13 mouse cellular contexts compared by ENCODE assay signal in genomic region chr1:51934176-51934924, GRCm38 (mm10). TPM values are rescaled to one million over a fixed set of nuclear protein-coding genes. Genes with fewer than 3 reads are reported as not detected.
A peak's percentile ranks its signal among the peaks of the same experiment; 100 is the strongest.
DNase-seq lines count a peak whose midpoint lies in the region; ATAC-seq and TF ChIP-seq lines count a peak whose summit lies in the region.
"Had no signal": no experiment of that assay in that cellular context is flagged by ENCODE, and none has a peak within 500 bp of the region (broad histone marks: within the 10 kb centered on the region; RNA-seq: fewer than 3 reads in every experiment).

No protein-coding gene starts in this region.

- H3K27ac ChIP-seq in kidney, adult 2 months (ENCODE audit: insufficient read depth, low read depth, low read length), result no peak overlapping the region
- H3K27ac ChIP-seq in hindbrain, embryonic 14.5 days, result no peak overlapping the region
- H3K27ac ChIP-seq in midbrain, postnatal 0 days (ENCODE audit: low read depth, low read length), result no peak overlapping the region
- H3K27ac ChIP-seq: forebrain, embryonic 12.5 days; limb, embryonic 15.5 days had no signal

- no peaks in the 10 kb centered on the region for H3K4me1 ChIP-seq in kidney, adult 2 months (ENCODE audit: control insufficient read depth, insufficient read depth, low read length)
- peaks cover 56% of the 10 kb centered on the region for H3K4me1 ChIP-seq in megakaryocyte, embryonic 14.5 days
- H3K4me1 ChIP-seq in hindbrain, embryonic 14.5 days (replicated peaks; ENCODE audit: control insufficient read depth, insufficient read depth, low read length), result no peaks in the 10 kb centered on the region
- no peaks in the 10 kb centered on the region for H3K4me1 ChIP-seq in midbrain, postnatal 0 days (ENCODE audit: insufficient read depth, low read length)

- H3K36me3 ChIP-seq in kidney, adult 2 months (ENCODE audit: control insufficient read depth, insufficient read depth, low read length), result no peaks in the 10 kb centered on the region
- no peaks in the 10 kb centered on the region for H3K36me3 ChIP-seq in megakaryocyte, embryonic 14.5 days (replicated peaks; ENCODE audit: low read length)
- H3K36me3 ChIP-seq in hindbrain, embryonic 14.5 days (replicated peaks; ENCODE audit: control insufficient read depth, insufficient read depth), result no peaks in the 10 kb centered on the region
- no peaks in the 10 kb centered on the region for H3K36me3 ChIP-seq in midbrain, postnatal 0 days (ENCODE audit: insufficient read depth, low read length)
- H3K36me3 ChIP-seq: forebrain, embryonic 12.5 days; limb, embryonic 15.5 days had no signal

- 79% methylated on average over 11 of the region's 11 CpGs for WGBS in kidney, adult 2 months
- WGBS in hindbrain, embryonic 14.5 days, result 83% methylated on average over 11 of the region's 11 CpGs
- 80% methylated on average over 11 of the region's 11 CpGs for WGBS in midbrain, postnatal 0 days

- peak; percentile 16 for DNase-seq in kidney, adult 2 months
- no peak for DNase-seq in kidney, adult 11 months
- DNase-seq in thymus, postnatal 25 days, result peak; percentile 33
- DNase-seq in hindbrain, embryonic 14.5 days (ENCODE audit: low spot score), result no peak
- DNase-seq in layer of hippocampus, adult 9-11 months, result no peak
- DNase-seq in midbrain, postnatal 0 days (ENCODE audit: low spot score), result no peak
- DNase-seq: cerebellum, adult 9-11 months; kidney, adult 18-20 months had no signal

- peak; percentile 80 to 82 for ATAC-seq in hematopoietic stem cell, adult 5-6 weeks (replicated peaks in 1 of 2; ENCODE audit: insufficient read depth in 1 of 2, low FRiP score in 2 of 2, low TSS enrichment in 1 of 2, low read depth in 1 of 2, poor library complexity in 2 of 2, severe bottlenecking in 2 of 2)
- no peak for ATAC-seq in hindbrain, embryonic 14.5 days (ENCODE audit: low FRiP score)
- ATAC-seq in midbrain, postnatal 0 days (ENCODE audit: low FRiP score), result no peak
- ATAC-seq: Patski had no signal

- no peak overlapping the region for H3K4me2 ChIP-seq in hindbrain, embryonic 14.5 days (replicated peaks)
- no peak overlapping the region for H3K4me2 ChIP-seq in midbrain, postnatal 0 days (ENCODE audit: low read depth, low read length, poor library complexity, severe bottlenecking)
- H3K4me2 ChIP-seq: forebrain, embryonic 12.5 days; limb, embryonic 15.5 days had no signal

- H3K4me3 ChIP-seq in kidney, adult 2 months (ENCODE audit: insufficient read depth, low read depth, low read length), result no peak overlapping the region
- H3K4me3 ChIP-seq in megakaryocyte, embryonic 14.5 days (replicated peaks), result peak overlapping the region; percentile 66
- no peak overlapping the region for H3K4me3 ChIP-seq in hindbrain, embryonic 14.5 days (replicated peaks; ENCODE audit: low read length)
- no peak overlapping the region for H3K4me3 ChIP-seq in midbrain, postnatal 0 days (ENCODE audit: low read depth, low read length)
- H3K4me3 ChIP-seq: forebrain, embryonic 12.5 days; limb, embryonic 15.5 days had no signal

- no peak for TF ChIP-seq POLR2A in kidney, adult 2 months (IDR thresholded peaks at IDR 0.05; ENCODE audit: low read depth, low read length)

- TF ChIP-seq CTCF in kidney, adult 2 months (conservative IDR thresholded peaks at IDR 0.05; ENCODE audit: insufficient read depth, insufficient read length, low read depth, low read length), result no peak
- no peak for TF ChIP-seq CTCF in midbrain, postnatal 0 days (IDR thresholded peaks at IDR 0.05)

- no peaks in the 10 kb centered on the region for H3K9me3 ChIP-seq in megakaryocyte, embryonic 14.5 days
- no peaks in the 10 kb centered on the region for H3K9me3 ChIP-seq in hindbrain, embryonic 14.5 days (ENCODE audit: control insufficient read depth, low read length)
- H3K9me3 ChIP-seq in midbrain, postnatal 0 days (ENCODE audit: low read length), result no peaks in the 10 kb centered on the region
- H3K9me3 ChIP-seq: forebrain, embryonic 12.5 days; limb, embryonic 15.5 days had no signal

- H3K27me3 ChIP-seq in kidney, adult 2 months (replicated peaks; ENCODE audit: control insufficient read depth, insufficient read depth, low read length), result no peaks in the 10 kb centered on the region
- no peaks in the 10 kb centered on the region for H3K27me3 ChIP-seq in megakaryocyte, embryonic 14.5 days (replicated peaks)
- H3K27me3 ChIP-seq in hindbrain, embryonic 14.5 days (ENCODE audit: control insufficient read depth, insufficient read depth, low read length), result no peaks in the 10 kb centered on the region
- no peaks in the 10 kb centered on the region for H3K27me3 ChIP-seq in midbrain, postnatal 0 days (ENCODE audit: insufficient read depth, low read length)
- H3K27me3 ChIP-seq: forebrain, embryonic 12.5 days; limb, embryonic 15.5 days; Patski had no signal

- no peak overlapping the region for H3K9ac ChIP-seq in hindbrain, embryonic 14.5 days
- H3K9ac ChIP-seq in midbrain, postnatal 0 days (replicated peaks; ENCODE audit: low read length, poor library complexity, severe bottlenecking), result no peak overlapping the region
- H3K9ac ChIP-seq: forebrain, embryonic 12.5 days; limb, embryonic 15.5 days had no signal

RNA-seq across cellular contexts. Expression of gene Myo1b, which starts 18.5 kb away (rescaled TPM):
- polyA plus RNA-seq in kidney, adult 2 months (2012; rRNA removed), result 5.8 and 5.9 TPM in 2 replicates
- 2.3 and 2.7 TPM in 2 replicates for total RNA-seq in hematopoietic stem cell, adult 5-6 weeks (2017)
- polyA plus RNA-seq in megakaryocyte, embryonic 14.5 days (2012; ENCODE audit: insufficient read depth, low replicate concordance), result 0.43 TPM in 1 of 2 replicates, not detected in the other
- 74.5 and 81.5 TPM in 2 replicates for polyA plus RNA-seq in hindbrain, embryonic 14.5 days (2014; fragmentation: Nextera tagmentation; extraction: Ambion mirVana)
- total RNA-seq in midbrain, postnatal 0 days (2014; rRNA removed), result 33.5 and 45.5 TPM in 2 replicates
- polyA plus RNA-seq in midbrain, postnatal 0 days (2015; fragmentation: Nextera tagmentation; extraction: Ambion mirVana), result 39.5 and 41.0 TPM in 2 replicates

RNA-seq across cellular contexts. Expression of gene Stat4, which starts 52.6 kb away (rescaled TPM):
- 0.16 and 0.99 TPM in 2 replicates for polyA plus RNA-seq in kidney, adult 2 months (2012; rRNA removed)
- total RNA-seq in hematopoietic stem cell, adult 5-6 weeks (2017), result 84.6 and 99.7 TPM in 2 replicates
- 3.0 TPM in 1 of 2 replicates, not detected in the other for polyA plus RNA-seq in megakaryocyte, embryonic 14.5 days (2012; ENCODE audit: insufficient read depth, low replicate concordance)
- polyA plus RNA-seq in hindbrain, embryonic 14.5 days (2014; fragmentation: Nextera tagmentation; extraction: Ambion mirVana), result 0.50 and 0.90 TPM in 2 replicates
- 0.60 and 0.80 TPM in 2 replicates for total RNA-seq in midbrain, postnatal 0 days (2014; rRNA removed)
- 0.61 and 0.74 TPM in 2 replicates for polyA plus RNA-seq in midbrain, postnatal 0 days (2015; fragmentation: Nextera tagmentation; extraction: Ambion mirVana)
- polyA plus RNA-seq: Patski had no signal

Comparison
In these comparisons a context has a peak if more than half of its experiments do, and no peak if none do; other contexts are left out.
1. DNase-seq: peak in kidney, adult 2 months (single experiment) and thymus, postnatal 25 days (single experiment); none in kidney, adult 11 months (single experiment), hindbrain, embryonic 14.5 days (single experiment), layer of hippocampus, adult 9-11 months (single experiment) and midbrain, postnatal 0 days (single experiment).
2. ATAC-seq: peak in hematopoietic stem cell, adult 5-6 weeks (2 of 2); none in hindbrain, embryonic 14.5 days (single experiment) and midbrain, postnatal 0 days (single experiment).